Mouse (Mus musculus): ENCODE measurements around the gene Cdk9.

DNA sequence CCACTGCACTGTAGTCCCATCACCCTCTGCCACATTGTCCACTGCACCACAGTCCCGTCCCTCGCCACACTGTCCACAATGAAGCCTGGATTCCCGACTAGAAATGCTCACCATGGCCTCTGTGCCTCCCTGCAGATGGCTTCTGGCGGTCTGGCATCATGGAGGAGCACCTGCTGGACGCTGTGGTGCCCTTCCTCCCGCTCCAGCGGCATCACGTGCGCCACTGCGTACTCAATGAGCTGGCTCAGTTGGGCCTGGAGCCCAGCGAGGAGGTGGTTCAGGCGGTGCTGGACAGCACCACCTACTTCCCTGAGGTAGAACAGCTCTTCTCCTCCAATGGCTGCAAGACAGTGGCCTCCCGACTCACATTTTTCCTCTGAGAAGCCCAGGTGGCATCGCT is 48.5 kb upstream of the Cdk9 start:
- TF ChIP-seq CTCF (IDR thresholded peaks at IDR 0.05; ENCODE audit: extremely low read depth, insufficient read length, insufficient replicate concordance, low read depth, low read length): no peak
- TF ChIP-seq POLR2A (IDR thresholded peaks at IDR 0.05; ENCODE audit: low read depth, low read length): no peak

Data from small intestine, adult 2 months (tissue).